Mouse (Mus musculus) bone marrow, adult 2 months (tissue): ENCODE results near the gene Vmn1r183. TPM values are rescaled to one million over a fixed set of nuclear protein-coding genes. Genes with fewer than 3 reads are reported as not detected.
"Not testable (repeated sequence)": the region's sequence is repeated elsewhere in the genome, so short reads cannot be mapped to it uniquely, and the experiment has no call there.

Experiments used
- H3K27ac ChIP-seq: fragments of 200-500 bp; 2 replicates; pipeline ENCODE4 v1.5.1; 2012; ENCODE audit warnings: low read depth, mild to moderate bottlenecking, control low read depth, inconsistent platforms, low read length; ENCODE audit not compliant: control insufficient read depth, poor library complexity, insufficient read depth
- H3K4me1 ChIP-seq: fragments of 200-500 bp; 2 replicates; pipeline ENCODE4 v1.6.1; 2011; ENCODE audit warnings: low read length; ENCODE audit not compliant: control insufficient read depth, insufficient read depth
- H3K4me3 ChIP-seq: fragments of 200-500 bp; replicated peaks from 2 replicates; pipeline ENCODE3; 2011; ENCODE audit warnings: mild to moderate bottlenecking, low read depth, low read length, control low read depth; ENCODE audit not compliant: control insufficient read depth
- CTCF ChIP-seq: fragments of 200-500 bp; IDR thresholded peaks from 2 replicates; pipeline ENCODE4 v1.5.1; 2011; ENCODE audit warnings: low read length, control low read depth; ENCODE audit not compliant: control insufficient read depth, insufficient read depth
- POLR2A ChIP-seq: fragments of 200-500 bp; IDR thresholded peaks from 2 replicates; pipeline ENCODE4 v1.6.1; 2011; ENCODE audit warnings: low read depth, mild to moderate bottlenecking, control low read depth, low read length, borderline replicate concordance; ENCODE audit not compliant: control insufficient read depth
- WGBS: fragments of 180-500 bp; shearing (Covaris S2); methylation state at CpG from one replicate; pipeline ENCODE4 v1.1.7; 2018; 5-methylcytosine and 5-hydroxymethylcytosine counted together
- polyA plus RNA-seq: library from polyadenylated mRNA; stranded (reverse); fragments of >200 nt; gene quantifications from 2 replicates; pipeline ENCODE4 v1.2.4, GENCODE M21; 2011; ENCODE audit warnings: low replicate concordance; ENCODE audit not compliant: missing spikeins, insufficient read depth, insufficient read length

Vmn1r183 gene
- polyA plus RNA-seq: 0.15 TPM in 1 of 2 replicates, not detected in the other

- no peak for TF ChIP-seq POLR2A
- TF ChIP-seq CTCF: no peak
- no peak within 1 kb of the TSS for H3K4me3 ChIP-seq
- no peak within 1 kb of the TSS for H3K27ac ChIP-seq
- H3K4me1 ChIP-seq: no peaks in the 10 kb centered on the region
- 71% methylated on average over 4 of the region's 4 CpGs for WGBS
Observed at GRCm38 (mm10) chr7:24052660-24053304, at the start of gene Vmn1r183. TSS of gene Vmn1r183 (plus strand) at chr7:24053254.

- not testable (repeated sequence) for H3K27ac ChIP-seq, H3K4me1 ChIP-seq, H3K4me3 ChIP-seq
- WGBS: 26% methylated on average over 1 of the region's 1 CpGs
Observed at GRCm38 (mm10) chr7:24074424-24074823, 21.4 kb downstream of the Vmn1r183 start.

- TF ChIP-seq CTCF (0 out of 2 replicates have a peak, but pooled peaks have one; percentile 0), POLR2A (peak; percentile 54; the same call in 1 of the 2 replicates)
- Histone ChIP-seq H3K27ac (peak within 1 kb of the TSS; percentile 78), H3K4me1 (no peaks in the 10 kb centered on the region; the same call in 1 of the 2 replicates), H3K4me3 (peak within 1 kb of the TSS; percentile 85)
- 12% methylated on average over 44 of the region's 44 CpGs for WGBS
Observed at GRCm38 (mm10) chr7:24081634-24082431, 28.8 kb downstream of the Vmn1r183 start, which contains the start of gene Zfp180. TSS of gene Zfp180 (plus strand) at chr7:24081924.

GRCm38 (mm10) chr7:24082457-24083235, 29.6 kb downstream of the Vmn1r183 start:
- 25% methylated on average over 15 of the region's 15 CpGs for WGBS

GRCm38 (mm10) chr7:24086871-24087270, 33.8 kb downstream of the Vmn1r183 start:
- TF ChIP-seq CTCF: no peak
- no peak for TF ChIP-seq POLR2A
- H3K27ac ChIP-seq: no peak overlapping the region
- 83% methylated on average over 4 of the region's 4 CpGs for WGBS

More at GRCm38 (mm10) chr7:24082457-24083235, 29.6 kb downstream of the Vmn1r183 start:
- no peak for TF ChIP-seq POLR2A
- TF ChIP-seq CTCF: no peak
- Histone ChIP-seq H3K27ac (peak overlapping the region; percentile 78), H3K4me1 (no peaks in the 10 kb centered on the region; the same call in 1 of the 2 replicates), H3K4me3 (peak overlapping the region; percentile 85)

GRCm38 (mm10) chr7:24087485-24088125, 34.6 kb downstream of the Vmn1r183 start:
- no peaks in the 10 kb centered on the region; the same call in 1 of the 2 replicates for H3K4me1 ChIP-seq
- no peak overlapping the region for H3K4me3 ChIP-seq
- WGBS: 87% methylated on average over 12 of the region's 12 CpGs
- no peak overlapping the region; the same call in 1 of the 2 replicates for H3K27ac ChIP-seq
- TF ChIP-seq CTCF (no peak), POLR2A (no peak)

More at GRCm38 (mm10) chr7:24086871-24087270, 33.8 kb downstream of the Vmn1r183 start:
- no peaks in the 10 kb centered on the region; the same call in 1 of the 2 replicates for H3K4me1 ChIP-seq
- H3K4me3 ChIP-seq: no peak overlapping the region

GRCm38 (mm10) chr7:24104403-24104802, 51.3 kb downstream of the Vmn1r183 start:
- no peaks in the 10 kb centered on the region for H3K4me1 ChIP-seq
- H3K4me3 ChIP-seq: no peak overlapping the region
- no peak for TF ChIP-seq CTCF
- no peak for TF ChIP-seq POLR2A
- WGBS: 89% methylated on average over 9 of the region's 9 CpGs
- no peak overlapping the region for H3K27ac ChIP-seq
